Mouse (Mus musculus) ES-Bruce4 (cell line): Measurements from ENCODE around the gene Sla2. TPM values are rescaled to one million over a fixed set of nuclear protein-coding genes. Genes with fewer than 3 reads are reported as not detected.

Experiments used
- H3K27ac ChIP-seq: 2 replicates; pipeline ENCODE4 v1.5.1; 2012; ENCODE audit warnings: low read length, inconsistent platforms; ENCODE audit not compliant: insufficient read depth
- H3K27me3 ChIP-seq: 2 replicates; pipeline ENCODE4 v1.6.1; 2012; ENCODE audit warnings: mild to moderate bottlenecking, low read length, inconsistent platforms; ENCODE audit not compliant: control insufficient read depth, poor library complexity, insufficient read depth, severe bottlenecking
- H3K36me3 ChIP-seq: 2 replicates; pipeline ENCODE4 v1.6.1; 2012; ENCODE audit warnings: inconsistent platforms, mild to moderate bottlenecking, low read length, moderate library complexity; ENCODE audit not compliant: control insufficient read depth, poor library complexity, insufficient read depth, severe bottlenecking
- H3K4me1 ChIP-seq: one replicate; pipeline ENCODE4 v1.8.1; 2011; ENCODE audit warnings: low read length; ENCODE audit not compliant: control insufficient read depth, insufficient read depth
- H3K4me3 ChIP-seq: 2 replicates; pipeline ENCODE4 v1.5.1; 2011; ENCODE audit warnings: low read depth, mild to moderate bottlenecking, low read length
- H3K9ac ChIP-seq: 2 replicates; pipeline ENCODE4 v1.6.1; 2012; ENCODE audit warnings: low read depth, mild to moderate bottlenecking, inconsistent platforms; ENCODE audit not compliant: poor library complexity, severe bottlenecking
- H3K9me3 ChIP-seq: replicated peaks from 2 replicates; pipeline ENCODE4 v1.6.1; 2012; ENCODE audit warnings: mild to moderate bottlenecking, low read length, inconsistent platforms; ENCODE audit not compliant: control insufficient read depth, poor library complexity, insufficient read depth, severe bottlenecking
- CTCF ChIP-seq: IDR thresholded peaks from one replicate; pipeline ENCODE4 v1.8.1; 2011; ENCODE audit warnings: low read depth, low read length
- EP300 ChIP-seq: IDR thresholded peaks from 2 replicates; pipeline ENCODE4 v1.6.1; 2011; ENCODE audit warnings: low read depth, low read length; ENCODE audit not compliant: insufficient read depth
- POLR2A ChIP-seq: IDR thresholded peaks from one replicate; pipeline ENCODE4 v1.8.1; 2011; ENCODE audit warnings: low read length; ENCODE audit not compliant: insufficient read depth
- polyA plus RNA-seq: library from polyadenylated mRNA; stranded (reverse); fragments of >200 nt; gene quantifications from 2 replicates; pipeline ENCODE4 v1.2.4, GENCODE M21; 2011; ENCODE audit warnings: low read depth; ENCODE audit not compliant: missing spikeins, insufficient read depth, insufficient read length

Sla2 gene
- polyA plus RNA-seq, 1 experiment: not detected

DNA sequence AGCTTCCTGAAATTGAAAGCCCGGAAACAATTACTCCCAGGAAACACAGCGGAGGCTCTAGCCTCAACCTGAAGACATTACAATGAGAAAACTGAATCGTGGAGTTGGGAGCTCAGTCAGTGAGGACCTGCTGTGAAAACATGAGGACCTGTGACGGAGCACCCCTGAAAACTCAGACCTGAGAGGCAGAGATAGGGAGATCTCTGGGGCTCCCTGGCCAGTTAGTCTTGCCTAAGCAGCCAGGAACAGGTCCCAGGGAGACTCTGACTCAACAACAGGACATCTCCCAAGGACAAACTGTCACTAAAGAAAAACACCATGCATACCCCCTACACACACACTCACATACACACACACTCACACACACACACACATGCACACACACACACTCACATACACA lies 11.4 kb upstream of the Sla2 start:
- no peak overlapping the region for H3K9ac ChIP-seq
- no peaks in the 10 kb centered on the region for H3K9me3 ChIP-seq
- H3K4me3 ChIP-seq: no peak overlapping the region
- no peaks in the 10 kb centered on the region for H3K36me3 ChIP-seq
- H3K27ac ChIP-seq: no peak overlapping the region
- TF ChIP-seq POLR2A: no peak
- no peak for TF ChIP-seq CTCF
- TF ChIP-seq EP300: no peak
- H3K27me3 ChIP-seq: no peaks in the 10 kb centered on the region
- H3K4me1 ChIP-seq: no peaks in the 10 kb centered on the region

DNA sequence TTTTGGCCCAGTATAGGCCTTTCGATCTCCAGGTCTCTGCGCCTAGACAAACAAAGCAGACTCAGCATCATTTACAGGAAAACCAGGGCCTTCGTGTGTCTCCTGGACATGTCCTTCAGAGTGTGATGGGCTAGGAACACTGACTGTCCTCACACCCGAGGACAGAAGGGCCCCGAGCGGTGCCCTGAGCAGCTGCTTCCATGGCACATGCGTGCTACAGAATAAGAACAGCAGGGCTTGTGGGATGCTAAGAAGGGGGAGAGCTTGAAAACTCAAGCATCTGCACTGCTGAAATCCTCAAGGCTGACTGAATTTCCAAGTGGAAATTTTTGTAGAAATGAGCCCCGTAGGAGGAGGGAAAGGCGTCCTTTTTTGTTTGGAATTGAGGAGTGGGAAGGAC lies 10.0 kb upstream of the Sla2 start:
- Histone ChIP-seq H3K27me3 (no peaks in the 10 kb centered on the region), H3K9ac (no peak overlapping the region), H3K9me3 (no peaks in the 10 kb centered on the region), H3K4me3 (no peak overlapping the region), H3K4me1 (no peaks in the 10 kb centered on the region), H3K27ac (no peak overlapping the region), H3K36me3 (no peaks in the 10 kb centered on the region)
- TF ChIP-seq CTCF (no peak), POLR2A (no peak), EP300 (no peak)

DNA sequence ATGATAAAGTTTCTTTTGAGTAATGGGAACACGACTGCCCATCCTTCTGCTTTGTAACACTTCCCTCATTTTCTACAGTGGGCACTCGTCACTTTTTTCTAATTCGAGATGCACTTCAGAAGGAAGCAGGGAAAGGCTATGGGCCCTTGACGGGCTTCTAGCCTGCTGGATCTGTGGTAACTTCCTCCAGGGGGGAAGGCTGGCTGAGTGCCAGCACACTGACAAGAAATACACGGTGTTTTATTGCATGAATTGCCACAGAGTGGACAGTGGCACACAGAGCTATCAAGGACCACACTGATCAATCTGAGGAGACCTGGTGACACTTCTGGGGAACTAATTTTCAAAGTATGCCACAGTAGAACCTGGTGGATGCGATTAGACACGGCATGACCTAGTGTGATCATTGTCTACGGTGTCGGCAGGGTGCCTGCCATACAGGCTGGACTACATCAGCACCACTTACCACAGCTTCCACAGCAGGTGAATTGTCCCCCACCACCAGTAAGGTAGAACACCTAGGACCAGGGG lies 9.5 kb upstream of the Sla2 start:
- no peak overlapping the region for H3K27ac ChIP-seq
- no peak overlapping the region for H3K9ac ChIP-seq
- no peaks in the 10 kb centered on the region for H3K36me3 ChIP-seq
- no peaks in the 10 kb centered on the region for H3K4me1 ChIP-seq
- H3K9me3 ChIP-seq: no peaks in the 10 kb centered on the region
- no peak overlapping the region for H3K4me3 ChIP-seq
- TF ChIP-seq POLR2A (no peak), CTCF (no peak), EP300 (no peak)
- H3K27me3 ChIP-seq: no peaks in the 10 kb centered on the region

DNA sequence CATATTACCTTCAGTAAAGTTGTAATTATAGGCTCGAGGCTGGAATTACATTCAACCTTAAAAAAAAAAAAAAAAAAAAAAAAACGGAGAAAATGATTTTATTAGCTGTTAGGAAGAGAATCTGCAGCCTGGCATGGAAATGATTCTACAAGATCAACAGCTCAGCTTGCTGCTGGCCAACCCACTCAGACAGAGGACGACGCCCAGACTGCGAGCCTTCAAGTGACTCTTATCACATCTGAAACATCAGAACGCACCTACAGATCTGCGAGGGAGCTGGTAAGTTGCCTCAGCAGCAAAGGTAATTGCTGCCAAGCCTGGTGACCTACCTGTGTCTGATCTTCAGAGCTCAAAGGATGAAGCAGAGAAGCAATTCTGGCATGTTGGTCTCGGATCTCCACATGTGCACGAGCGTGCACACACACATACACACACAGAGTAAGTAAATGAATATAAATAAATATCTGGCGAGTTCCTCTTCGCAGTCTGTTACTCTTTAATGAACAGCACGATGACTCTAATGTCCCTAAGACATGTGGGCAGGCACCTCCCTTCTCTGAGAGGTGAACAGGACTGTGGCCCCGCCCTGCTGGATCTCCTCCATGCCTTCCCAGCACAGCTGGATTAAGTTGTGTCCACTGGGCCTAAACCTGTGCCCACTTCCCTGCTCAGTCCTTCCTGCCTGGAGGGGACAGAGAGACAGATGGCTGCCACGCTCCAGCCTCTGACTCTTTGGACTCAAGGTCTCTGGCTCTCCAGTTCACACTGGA lies 7.7 kb upstream of the Sla2 start:
- Histone ChIP-seq H3K4me1 (no peaks in the 10 kb centered on the region), H3K9ac (no peak overlapping the region), H3K9me3 (no peaks in the 10 kb centered on the region), H3K36me3 (no peaks in the 10 kb centered on the region), H3K27ac (no peak overlapping the region), H3K4me3 (no peak overlapping the region), H3K27me3 (no peaks in the 10 kb centered on the region)
- TF ChIP-seq EP300 (no peak), CTCF (no peak), POLR2A (no peak)

DNA sequence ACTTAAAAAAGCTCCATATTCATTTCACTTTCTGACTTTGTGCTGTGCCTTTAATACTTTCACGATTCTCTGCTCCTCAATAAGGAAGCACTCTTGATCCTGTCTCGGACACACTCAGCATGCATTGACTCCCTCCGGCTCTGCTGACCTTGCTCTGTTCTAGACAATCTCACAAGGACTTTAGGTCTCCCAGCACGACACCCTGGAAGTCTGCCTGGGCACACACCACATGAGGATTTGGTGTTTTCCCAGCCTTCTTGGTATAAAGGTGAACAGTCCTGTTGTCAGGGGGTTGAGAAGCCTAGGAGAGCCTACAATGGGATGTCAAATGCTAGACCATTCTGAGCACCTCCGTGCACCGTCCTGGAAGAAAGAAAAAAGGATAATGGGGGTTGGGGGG lies 5.8 kb upstream of the Sla2 start:
- Histone ChIP-seq H3K27me3 (no peaks in the 10 kb centered on the region), H3K36me3 (no peaks in the 10 kb centered on the region), H3K27ac (no peak overlapping the region), H3K9ac (no peak overlapping the region), H3K9me3 (no peaks in the 10 kb centered on the region), H3K4me1 (no peaks in the 10 kb centered on the region), H3K4me3 (no peak overlapping the region)
- TF ChIP-seq CTCF: no peak

DNA sequence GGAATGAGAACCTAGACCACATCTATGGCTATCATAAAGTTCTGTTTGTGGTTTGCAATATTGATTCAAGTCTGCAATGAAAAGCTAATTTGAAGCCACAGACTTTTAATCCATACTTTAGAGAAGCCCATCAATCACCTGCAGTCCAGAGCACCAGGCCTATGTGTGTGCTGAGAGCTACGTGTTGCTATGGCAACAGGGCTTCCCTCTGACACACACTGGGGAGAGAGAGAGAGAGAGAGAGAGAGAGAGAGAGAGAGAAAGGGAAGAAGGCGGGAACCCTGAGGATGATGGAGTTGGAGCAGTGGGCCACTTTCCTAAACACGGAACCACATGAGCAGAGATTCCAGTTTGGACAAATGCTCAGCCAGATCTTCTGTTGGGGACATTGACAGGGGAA lies 5.2 kb upstream of the Sla2 start:
- Histone ChIP-seq H3K9ac (no peak overlapping the region), H3K27me3 (no peaks in the 10 kb centered on the region), H3K9me3 (no peaks in the 10 kb centered on the region), H3K4me1 (no peaks in the 10 kb centered on the region), H3K27ac (no peak overlapping the region), H3K4me3 (no peak overlapping the region), H3K36me3 (no peaks in the 10 kb centered on the region)
- TF ChIP-seq EP300 (no peak), POLR2A (no peak), CTCF (no peak)
